Mouse (Mus musculus): ENCODE measurements around the gene Tmem191c.

- no peak for TF ChIP-seq TAL1 (IDR thresholded peaks at IDR 0.05; ENCODE audit: low read length)
- no peak for TF ChIP-seq CTCF (IDR thresholded peaks at IDR 0.05 in 2 of 3, conservative IDR thresholded peaks at IDR 0.05 in 1 of 3; ENCODE audit: control insufficient read depth in 1 of 3, insufficient read depth in 1 of 3, low read depth in 2 of 3, low read length in 3 of 3, poor library complexity in 1 of 3, severe bottlenecking in 1 of 3)
- no peak for TF ChIP-seq POLR2A (IDR thresholded peaks at IDR 0.05; ENCODE audit: control insufficient read depth in 1 of 2, insufficient read depth in 1 of 2, low read depth in 1 of 2, low read length in 2 of 2, poor library complexity in 1 of 2)
- no peak for TF ChIP-seq GATA1 (IDR thresholded peaks at IDR 0.05; ENCODE audit: low read depth, low read length)
- no peak for TF ChIP-seq MAFK (IDR thresholded peaks at IDR 0.05; ENCODE audit: borderline replicate concordance, low read depth, low read length)
- no peak for TF ChIP-seq SIN3A (IDR thresholded peaks at IDR 0.05; ENCODE audit: low read length)
- no peak for TF ChIP-seq RAD21 (IDR thresholded peaks at IDR 0.05; ENCODE audit: low read depth, low read length)
Measured at GRCm38 (mm10) chr16:17271856-17272255, 4.0 kb upstream of the Tmem191c start.

Measured in MEL (cell line).